Mouse (Mus musculus) heart, postnatal 0 days (tissue): ENCODE measurements around the gene Clip3. TPM values are rescaled to one million over a fixed set of nuclear protein-coding genes. Genes with fewer than 3 reads are reported as not detected.

Source experiments
- ATAC-seq: fragments of 200-750 bp; cut with Nextera tagmentation; 2 replicates; pipeline ENCODE4 v1.8.0; 2017; ENCODE audit warnings: low read depth, moderate number of reproducible peaks, moderate library complexity; ENCODE audit not compliant: insufficient read depth
- DNase-seq: peaks from one replicate; pipeline ENCODE4 v3.0.0-alpha.2; 2016; ENCODE audit warnings: low spot score
- H3K27ac ChIP-seq: fragments of 300-500 bp; sonication (generic); 2 replicates; pipeline ENCODE4 v1.5.1; 2014; ENCODE audit warnings: low read depth, mild to moderate bottlenecking
- H3K27me3 ChIP-seq: fragments of 300-500 bp; sonication (generic); 2 replicates; pipeline ENCODE4 v1.6.1; 2014; ENCODE audit warnings: low read length, mixed read lengths; ENCODE audit not compliant: control insufficient read depth, insufficient read depth
- H3K36me3 ChIP-seq: fragments of 300-500 bp; sonication (generic); replicated peaks from 2 replicates; pipeline ENCODE4 v1.6.1; 2014; ENCODE audit warnings: low read length, mixed read lengths; ENCODE audit not compliant: control insufficient read depth, insufficient read depth
- H3K4me1 ChIP-seq: fragments of 300-500 bp; sonication (generic); 2 replicates; pipeline ENCODE4 v1.6.1; 2014; ENCODE audit warnings: antibody characterized with exemption; ENCODE audit not compliant: control insufficient read depth, insufficient read depth
- H3K4me2 ChIP-seq: fragments of 300-500 bp; sonication (generic); 2 replicates; pipeline ENCODE4 v1.6.1; 2014; ENCODE audit warnings: low read depth, mild to moderate bottlenecking, low read length, moderate library complexity
- H3K4me3 ChIP-seq: fragments of 300-500 bp; sonication (generic); 2 replicates; pipeline ENCODE4 v1.5.1; 2014; ENCODE audit warnings: low read depth, low read length
- H3K9ac ChIP-seq: fragments of 300-500 bp; sonication (generic); replicated peaks from 2 replicates; pipeline ENCODE4 v1.6.1; 2014; ENCODE audit warnings: low read depth, low read length, mixed read lengths
- H3K9me3 ChIP-seq: fragments of 300-500 bp; sonication (generic); replicated peaks from 2 replicates; pipeline ENCODE4 v1.6.1; 2016; ENCODE audit warnings: low read length; ENCODE audit not compliant: control insufficient read depth
- CTCF ChIP-seq: IDR thresholded peaks from 2 replicates; pipeline ENCODE4 v1.5.1; 2016; ENCODE audit warnings: antibody characterized with exemption, control low read depth, low read depth
- EP300 ChIP-seq: IDR thresholded peaks from 2 replicates; pipeline ENCODE4 v1.6.1; 2016; ENCODE audit warnings: antibody characterized with exemption, low read depth
- WGBS: fragments of 180-500 bp; shearing (Covaris S2); extraction: QIAGEN DNeasy Blood & Tissue Kit; methylation state at CpG from one replicate; pipeline ENCODE4 v1.1.7; 2014; 5-methylcytosine and 5-hydroxymethylcytosine counted together
- polyA plus RNA-seq: library from polyadenylated mRNA; unstranded; fragments of >200 nt; fragmentation: Nextera tagmentation; extraction: Ambion mirVana; gene quantifications from 2 replicates; pipeline ENCODE4 v1.2.1, GENCODE M21; 2015
- total RNA-seq: library from RNA; depleted of rRNA; stranded (reverse); fragments of >200 nt; gene quantifications from 2 replicates; pipeline ENCODE4 v1.2.3, GENCODE M21; 2014; ENCODE audit warnings: low replicate concordance

The Clip3 gene
- total and polyA plus RNA-seq, 2 experiments from 2014 or later = 3.1 to 22.4 TPM

DNA sequence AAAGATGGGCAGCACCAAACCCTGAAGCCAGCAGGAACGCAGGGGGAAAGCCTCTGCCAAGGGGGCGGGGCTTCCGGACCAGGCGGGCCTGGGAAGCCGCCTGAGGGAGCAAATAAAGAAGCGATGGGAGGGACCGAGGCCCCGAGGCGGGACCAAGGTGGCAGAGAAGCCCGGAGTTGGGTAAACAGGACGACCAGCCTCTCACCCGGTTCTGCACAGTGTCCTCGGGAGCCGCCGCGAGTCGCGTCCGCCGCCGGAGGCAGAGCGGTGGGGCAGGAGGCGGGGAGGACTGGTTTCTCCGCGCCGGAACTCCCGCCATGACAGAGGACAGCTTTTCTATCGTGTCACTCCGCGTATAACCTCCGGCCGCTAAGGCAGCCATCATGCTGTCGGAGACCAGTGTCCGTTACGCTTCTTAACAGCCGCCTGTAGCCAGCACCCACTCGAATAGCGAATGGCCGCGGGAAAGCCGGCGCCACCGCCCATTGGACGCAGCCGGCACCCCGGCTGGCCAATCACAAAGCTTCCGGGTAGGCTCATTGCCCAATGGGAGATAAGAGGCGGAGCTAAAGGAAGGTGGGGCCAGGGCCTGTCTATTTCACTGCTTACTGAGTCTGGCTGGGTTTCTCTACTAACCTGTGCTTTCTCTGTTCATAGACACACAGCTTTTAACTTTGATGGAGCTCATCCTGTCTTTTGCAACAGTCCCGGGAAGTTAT is 11.4 kb upstream of the Clip3 start, which contains the start of the genes Thap8 and Wdr62:
Gene Thap8, plus strand, starts transcription at position 144 of the 719 bp plus-strand sequence.
Gene Wdr62, minus strand, starts transcription at position 469 of the 719 bp plus-strand sequence.
- peak within 1 kb of the TSS; percentile 98 for H3K27ac ChIP-seq
- H3K4me1 ChIP-seq = peaks cover 5% of the 10 kb centered on the region
- H3K36me3 ChIP-seq = no peaks in the 10 kb centered on the region
- DNase-seq (peak; percentile 96), ATAC-seq (peak; percentile 96)
- H3K9me3 ChIP-seq = no peaks in the 10 kb centered on the region
- H3K9ac ChIP-seq = peak within 1 kb of the TSS; percentile 51
- H3K4me2 ChIP-seq = peak within 1 kb of the TSS; percentile 82
- WGBS = under 1% methylated on average over 49 of the region's 49 CpGs
- TF ChIP-seq EP300 = no peak; the same call in none of the 2 replicates
- H3K27me3 ChIP-seq = no peaks in the 10 kb centered on the region
- H3K4me3 ChIP-seq = peak within 1 kb of the TSS; percentile 77

GRCm38 (mm10) chr7:30280670-30281138 is 10.8 kb upstream of the Clip3 start:
- peak; percentile 53; the same call in 1 of the 2 replicates for TF ChIP-seq EP300
- no peak for TF ChIP-seq CTCF
- Histone ChIP-seq H3K9ac (0 out of 2 replicates have a peak overlapping the region, but pooled peaks have one; percentile 23), H3K4me3 (peak overlapping the region; percentile 77), H3K4me2 (peak overlapping the region; percentile 82), H3K27me3 (no peaks in the 10 kb centered on the region), H3K4me1 (peaks cover 5% of the 10 kb centered on the region), H3K27ac (peak overlapping the region; percentile 98), H3K36me3 (no peaks in the 10 kb centered on the region), H3K9me3 (no peaks in the 10 kb centered on the region)
- ATAC-seq = peak; percentile 84
- peak; percentile 93 for DNase-seq
- WGBS = 0% methylated on average over 20 of the region's 20 CpGs

- 76% methylated on average over 4 of the region's 4 CpGs for WGBS
- H3K4me3 ChIP-seq = no peak overlapping the region
Observed at GRCm38 (mm10) chr7:30281522-30281921, 10.0 kb upstream of the Clip3 start.

GRCm38 (mm10) chr7:30282740-30283139 is 8.8 kb upstream of the Clip3 start:
- Histone ChIP-seq H3K27ac (no peak overlapping the region; the same call in 1 of the 2 replicates), H3K9ac (0 out of 2 replicates have a peak overlapping the region, but pooled peaks have one; percentile 1), H3K4me2 (no peak overlapping the region), H3K9me3 (no peaks in the 10 kb centered on the region), H3K4me3 (no peak overlapping the region), H3K27me3 (no peaks in the 10 kb centered on the region), H3K4me1 (peaks cover 5% of the 10 kb centered on the region), H3K36me3 (no peaks in the 10 kb centered on the region)
- TF ChIP-seq EP300 (no peak), CTCF (no peak)
- ATAC-seq (no peak), DNase-seq (peak; percentile 11)
- WGBS = 45% methylated on average over 7 of the region's 7 CpGs

More at GRCm38 (mm10) chr7:30281522-30281921, 10.0 kb upstream of the Clip3 start:
- Histone ChIP-seq H3K27ac (no peak overlapping the region), H3K4me1 (peaks cover 5% of the 10 kb centered on the region), H3K9me3 (no peaks in the 10 kb centered on the region), H3K9ac (no peak overlapping the region), H3K36me3 (no peaks in the 10 kb centered on the region), H3K27me3 (no peaks in the 10 kb centered on the region), H3K4me2 (0 out of 2 replicates have a peak overlapping the region, but pooled peaks have one; percentile 82)
- no peak for ATAC-seq
- TF ChIP-seq EP300 (no peak), CTCF (no peak)
- DNase-seq = no peak

GRCm38 (mm10) chr7:30286701-30287410 is 4.7 kb upstream of the Clip3 start:
- ATAC-seq (0 out of 2 replicates have a peak, but pooled peaks have one; percentile 9), DNase-seq (peak; percentile 24)
- Histone ChIP-seq H3K4me1 (0 out of 2 replicates have a peak, but pooled peaks cover 6% of the 10 kb centered on the region), H3K9ac (no peak overlapping the region), H3K27me3 (no peaks in the 10 kb centered on the region), H3K4me3 (no peak overlapping the region), H3K27ac (no peak overlapping the region), H3K9me3 (no peaks in the 10 kb centered on the region), H3K4me2 (no peak overlapping the region), H3K36me3 (no peaks in the 10 kb centered on the region)
- 39% methylated on average over 8 of the region's 8 CpGs for WGBS
- no peak for TF ChIP-seq EP300
- TF ChIP-seq CTCF = no peak
